Mouse (Mus musculus): Measurements from ENCODE around the gene March9. TPM values are rescaled to one million over a fixed set of nuclear protein-coding genes. Genes with fewer than 3 reads are reported as not detected.
A peak's percentile ranks its signal among the peaks of the same experiment; 100 is the strongest.

March9 gene
- polyA plus RNA-seq, 1 experiment from 2014 or later = 1.5 TPM

DNA sequence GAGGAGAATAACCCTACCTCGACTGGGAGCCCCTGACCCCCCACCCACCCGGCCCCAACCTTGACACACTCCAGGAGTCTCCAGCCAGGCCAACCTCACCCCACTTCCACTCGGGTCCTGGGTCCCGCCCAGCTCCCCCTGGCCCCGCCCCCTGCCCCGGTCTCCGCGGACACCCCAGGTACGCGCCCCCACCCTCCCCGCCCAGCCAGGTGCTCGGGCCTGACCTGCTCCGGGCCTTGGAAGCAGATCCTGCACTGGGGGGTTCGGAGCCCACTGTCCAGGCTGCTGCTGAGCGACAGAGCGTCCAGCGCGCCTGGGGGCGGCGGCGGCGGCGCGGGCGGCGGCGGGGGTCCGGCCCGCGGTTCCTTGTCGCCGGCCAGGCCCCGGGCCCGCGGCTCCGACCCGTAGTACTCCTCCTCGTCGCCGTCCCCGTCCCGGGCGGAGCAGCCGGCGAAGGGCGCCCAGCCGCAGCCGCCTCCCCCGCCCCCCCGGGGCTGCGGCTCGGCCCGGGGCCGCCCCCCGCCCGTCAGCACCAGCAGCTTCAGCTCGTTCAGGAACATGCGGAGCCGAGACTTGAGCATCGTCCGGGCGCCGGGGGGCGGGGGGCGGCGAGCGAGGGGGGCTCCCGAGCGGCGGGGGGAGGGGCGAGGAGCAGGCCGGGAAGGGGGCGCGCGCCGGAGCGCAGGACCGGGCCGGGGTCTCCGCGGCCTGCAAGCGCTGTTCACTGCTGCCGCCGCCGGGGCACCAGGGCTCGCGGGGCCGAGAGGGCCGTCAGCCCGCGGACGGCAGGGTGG, 613 bp downstream of the March9 start:
- 0 out of 2 replicates have a peak overlapping the region, but pooled peaks have one; percentile 24 for H3K27ac ChIP-seq (ENCODE audit: low read depth, low read length)
- H3K9me3 ChIP-seq (ENCODE audit: control insufficient read depth, low read length) = no peaks in the 10 kb centered on the region
- 1% methylated on average over 32 of the region's 92 CpGs for WGBS
- peak overlapping the region; percentile 83 for H3K4me3 ChIP-seq (ENCODE audit: low read length)
- peaks cover 21% of the 10 kb centered on the region for H3K4me1 ChIP-seq (ENCODE audit: control insufficient read depth, insufficient read depth, low read length)
- ATAC-seq (ENCODE audit: low FRiP score, low TSS enrichment) = no peak
- H3K36me3 ChIP-seq (ENCODE audit: control insufficient read depth, insufficient read depth, low read length) = peaks cover 16% of the 10 kb centered on the region; the same call in 1 of the 2 replicates
- peak overlapping the region; percentile 83 for H3K9ac ChIP-seq (ENCODE audit: low read depth, low read length)
- peaks cover 8% of the 10 kb centered on the region for H3K27me3 ChIP-seq (ENCODE audit: control insufficient read depth, insufficient read depth, low read length)
- peak overlapping the region; percentile 97 for H3K4me2 ChIP-seq (replicated peaks; ENCODE audit: low read depth, low read length)

DNA sequence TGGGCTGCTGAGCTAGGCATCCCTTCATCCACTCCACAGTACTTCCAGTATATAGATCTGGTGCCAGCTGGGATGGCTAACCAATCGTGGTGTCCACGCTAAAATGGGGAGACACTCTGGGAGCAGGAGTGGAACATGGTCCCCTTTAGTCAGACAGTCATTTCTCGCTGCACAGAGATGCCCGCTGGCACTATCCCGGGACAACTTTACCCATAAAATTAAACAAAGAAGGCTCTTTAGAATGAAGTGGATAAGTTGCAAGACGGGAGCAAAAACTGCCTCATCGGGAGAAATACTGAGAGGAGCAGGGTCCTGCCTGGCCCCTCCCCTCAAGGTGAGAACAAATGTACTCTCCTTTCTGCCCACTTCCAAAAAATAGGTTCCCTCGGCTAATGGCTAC, 1.3 kb downstream of the March9 start:
- Histone ChIP-seq H3K27me3 (ENCODE audit: control insufficient read depth, insufficient read depth, low read length) (peaks cover 8% of the 10 kb centered on the region), H3K4me3 (ENCODE audit: low read length) (peak overlapping the region; percentile 83), H3K4me2 (replicated peaks; ENCODE audit: low read depth, low read length) (peak overlapping the region; percentile 97), H3K36me3 (ENCODE audit: control insufficient read depth, insufficient read depth, low read length) (peaks cover 16% of the 10 kb centered on the region; the same call in 1 of the 2 replicates), H3K4me1 (ENCODE audit: control insufficient read depth, insufficient read depth, low read length) (peaks cover 21% of the 10 kb centered on the region), H3K27ac (ENCODE audit: low read depth, low read length) (no peak overlapping the region), H3K9ac (ENCODE audit: low read depth, low read length) (peak overlapping the region; percentile 83; the same call in 1 of the 2 replicates), H3K9me3 (ENCODE audit: control insufficient read depth, low read length) (no peaks in the 10 kb centered on the region)
- ATAC-seq (ENCODE audit: low FRiP score, low TSS enrichment) = no peak
- WGBS = 9% methylated on average over 8 of the region's 8 CpGs

DNA sequence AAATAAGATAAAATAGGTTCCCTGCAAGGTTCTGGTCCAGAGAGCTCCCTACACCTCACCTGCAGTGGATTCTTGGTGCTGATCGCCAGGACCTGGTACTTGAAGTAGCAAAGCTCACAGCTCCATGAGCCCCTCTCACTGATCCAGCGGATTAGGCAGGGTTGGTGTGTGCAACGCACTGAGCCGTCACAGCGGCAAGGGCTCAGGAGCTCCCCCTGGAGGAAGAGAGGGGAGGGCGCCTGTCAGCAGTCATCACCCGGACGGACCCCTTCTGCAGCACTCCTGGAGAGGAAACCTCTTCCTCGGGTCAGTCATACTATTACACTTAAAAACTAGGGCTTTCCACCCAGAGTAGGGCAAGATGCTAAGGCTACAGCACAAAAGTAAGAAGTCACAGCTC, 1.8 kb downstream of the March9 start:
- ATAC-seq (ENCODE audit: low FRiP score, low TSS enrichment) = peak; percentile 20; the same call in 1 of the 2 replicates
- H3K4me3 ChIP-seq (ENCODE audit: low read length) = peak overlapping the region; percentile 83; the same call in 1 of the 2 replicates
- 1% methylated on average over 9 of the region's 9 CpGs for WGBS
- no peaks in the 10 kb centered on the region for H3K9me3 ChIP-seq (ENCODE audit: control insufficient read depth, low read length)
- peaks cover 21% of the 10 kb centered on the region for H3K4me1 ChIP-seq (ENCODE audit: control insufficient read depth, insufficient read depth, low read length)
- peaks cover 8% of the 10 kb centered on the region for H3K27me3 ChIP-seq (ENCODE audit: control insufficient read depth, insufficient read depth, low read length)
- no peak overlapping the region for H3K27ac ChIP-seq (ENCODE audit: low read depth, low read length)
- no peak overlapping the region; the same call in 1 of the 2 replicates for H3K9ac ChIP-seq (ENCODE audit: low read depth, low read length)
- peaks cover 16% of the 10 kb centered on the region; the same call in 1 of the 2 replicates for H3K36me3 ChIP-seq (ENCODE audit: control insufficient read depth, insufficient read depth, low read length)
- peak overlapping the region; percentile 97 for H3K4me2 ChIP-seq (replicated peaks; ENCODE audit: low read depth, low read length)

DNA sequence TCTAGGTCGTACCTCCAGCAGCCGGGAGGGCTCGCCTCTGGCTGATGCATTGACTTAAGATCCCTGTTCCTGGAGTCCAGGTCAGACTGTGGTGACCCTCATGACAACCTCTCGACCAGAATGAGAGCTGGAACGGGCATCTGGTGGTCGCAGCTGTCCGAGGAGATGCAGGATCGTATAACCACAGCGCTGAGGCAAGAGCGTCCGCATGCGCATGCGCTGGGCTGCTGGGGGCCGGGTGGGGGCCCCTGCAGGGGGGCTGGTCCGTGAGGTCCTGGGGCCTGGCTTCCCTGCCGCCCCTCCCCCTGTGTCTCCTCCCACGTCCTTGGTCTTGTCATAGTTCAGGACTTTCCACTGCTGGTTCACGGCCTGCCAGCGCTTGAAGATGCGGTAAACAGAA, 3.5 kb downstream of the March9 start:
- Histone ChIP-seq H3K4me1 (ENCODE audit: control insufficient read depth, insufficient read depth, low read length) (peaks cover 18% of the 10 kb centered on the region), H3K4me2 (replicated peaks; ENCODE audit: low read depth, low read length) (no peak overlapping the region), H3K36me3 (ENCODE audit: control insufficient read depth, insufficient read depth, low read length) (peaks cover 16% of the 10 kb centered on the region; the same call in 1 of the 2 replicates), H3K9ac (ENCODE audit: low read depth, low read length) (no peak overlapping the region), H3K9me3 (ENCODE audit: control insufficient read depth, low read length) (no peaks in the 10 kb centered on the region), H3K27me3 (ENCODE audit: control insufficient read depth, insufficient read depth, low read length) (peaks cover 8% of the 10 kb centered on the region), H3K4me3 (ENCODE audit: low read length) (no peak overlapping the region), H3K27ac (ENCODE audit: low read depth, low read length) (no peak overlapping the region)
- ATAC-seq (ENCODE audit: low FRiP score, low TSS enrichment) = no peak
- 83% methylated on average over 20 of the region's 20 CpGs for WGBS

DNA sequence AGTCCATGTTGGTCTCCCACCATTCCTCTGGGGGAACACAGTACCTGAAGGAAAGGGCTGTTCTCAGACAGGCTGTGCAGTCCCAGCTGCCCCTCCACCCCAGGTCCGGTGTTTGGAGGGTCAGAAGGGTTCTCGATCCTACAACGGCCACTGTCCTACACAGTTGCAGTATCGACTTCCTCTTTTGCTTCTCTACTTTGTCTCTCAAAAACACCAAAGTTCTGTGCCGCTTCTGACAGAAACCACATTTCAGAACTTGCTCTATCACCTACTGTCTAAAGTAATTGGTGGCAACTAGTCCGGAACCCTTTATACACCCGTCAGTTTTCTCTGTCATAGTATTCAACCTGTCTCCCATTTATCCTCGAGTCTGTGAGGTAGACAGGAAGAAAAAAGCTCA, 4.6 kb downstream of the March9 start:
- Histone ChIP-seq H3K4me3 (ENCODE audit: low read length) (no peak overlapping the region), H3K9ac (ENCODE audit: low read depth, low read length) (no peak overlapping the region), H3K27me3 (ENCODE audit: control insufficient read depth, insufficient read depth, low read length) (peaks cover 12% of the 10 kb centered on the region), H3K36me3 (ENCODE audit: control insufficient read depth, insufficient read depth, low read length) (peaks cover 16% of the 10 kb centered on the region; the same call in 1 of the 2 replicates), H3K4me1 (ENCODE audit: control insufficient read depth, insufficient read depth, low read length) (peaks cover 13% of the 10 kb centered on the region), H3K27ac (ENCODE audit: low read depth, low read length) (no peak overlapping the region), H3K9me3 (ENCODE audit: control insufficient read depth, low read length) (no peaks in the 10 kb centered on the region), H3K4me2 (replicated peaks; ENCODE audit: low read depth, low read length) (no peak overlapping the region)
- WGBS = 87% methylated on average over 8 of the region's 8 CpGs
- ATAC-seq (ENCODE audit: low FRiP score, low TSS enrichment) = no peak

DNA sequence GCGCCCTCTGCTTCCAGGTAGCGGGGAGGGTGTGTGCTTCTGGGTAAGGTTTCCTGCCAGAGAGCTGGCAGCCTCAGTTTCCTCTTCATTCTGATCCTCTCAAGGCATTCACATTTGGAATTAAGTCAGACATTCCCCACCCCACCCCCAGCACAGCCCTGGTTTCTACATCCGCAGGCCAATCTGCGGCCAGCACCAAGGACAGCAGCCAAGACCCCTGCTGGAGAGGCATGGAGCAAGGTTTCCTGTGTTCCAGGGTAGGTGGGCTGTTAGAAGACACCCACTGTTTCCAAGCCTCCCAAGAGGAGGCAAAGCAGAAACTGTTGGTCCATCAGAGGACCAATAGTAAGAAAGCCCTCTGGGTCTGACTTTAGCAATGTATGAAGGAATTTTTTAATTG, 5.3 kb downstream of the March9 start:
- no peak overlapping the region for H3K27ac ChIP-seq (ENCODE audit: low read depth, low read length)
- H3K4me3 ChIP-seq (ENCODE audit: low read length) = no peak overlapping the region
- peaks cover 19% of the 10 kb centered on the region for H3K27me3 ChIP-seq (ENCODE audit: control insufficient read depth, insufficient read depth, low read length)
- H3K36me3 ChIP-seq (ENCODE audit: control insufficient read depth, insufficient read depth, low read length) = peaks cover 16% of the 10 kb centered on the region; the same call in 1 of the 2 replicates
- peaks cover 17% of the 10 kb centered on the region for H3K4me1 ChIP-seq (ENCODE audit: control insufficient read depth, insufficient read depth, low read length)
- 66% methylated on average over 4 of the region's 4 CpGs for WGBS
- H3K9me3 ChIP-seq (ENCODE audit: control insufficient read depth, low read length) = no peaks in the 10 kb centered on the region
- H3K9ac ChIP-seq (ENCODE audit: low read depth, low read length) = no peak overlapping the region
- ATAC-seq (ENCODE audit: low FRiP score, low TSS enrichment) = no peak
- no peak overlapping the region for H3K4me2 ChIP-seq (replicated peaks; ENCODE audit: low read depth, low read length)

DNA sequence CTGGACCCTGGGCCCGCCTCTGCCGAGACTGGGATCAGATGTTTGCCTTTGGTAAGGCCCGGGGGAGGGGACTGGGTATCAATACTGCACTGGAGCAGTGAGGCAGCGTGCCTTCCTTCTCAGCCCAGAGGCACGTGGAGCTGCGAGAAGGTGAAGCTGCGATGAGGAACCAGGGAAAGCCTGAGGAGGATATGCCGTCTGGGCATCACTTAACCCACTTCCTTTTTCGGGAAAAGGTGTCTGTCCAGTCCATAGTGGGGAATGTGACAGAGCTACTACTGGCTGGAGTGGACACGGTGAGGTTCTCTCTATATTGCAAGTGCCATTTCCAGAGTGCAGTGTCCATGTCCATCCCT, 9.9 kb downstream of the March9 start:
- H3K27me3 ChIP-seq (ENCODE audit: control insufficient read depth, insufficient read depth, low read length) = peaks cover 32% of the 10 kb centered on the region
- 20% methylated on average over 10 of the region's 10 CpGs for WGBS

DNA sequence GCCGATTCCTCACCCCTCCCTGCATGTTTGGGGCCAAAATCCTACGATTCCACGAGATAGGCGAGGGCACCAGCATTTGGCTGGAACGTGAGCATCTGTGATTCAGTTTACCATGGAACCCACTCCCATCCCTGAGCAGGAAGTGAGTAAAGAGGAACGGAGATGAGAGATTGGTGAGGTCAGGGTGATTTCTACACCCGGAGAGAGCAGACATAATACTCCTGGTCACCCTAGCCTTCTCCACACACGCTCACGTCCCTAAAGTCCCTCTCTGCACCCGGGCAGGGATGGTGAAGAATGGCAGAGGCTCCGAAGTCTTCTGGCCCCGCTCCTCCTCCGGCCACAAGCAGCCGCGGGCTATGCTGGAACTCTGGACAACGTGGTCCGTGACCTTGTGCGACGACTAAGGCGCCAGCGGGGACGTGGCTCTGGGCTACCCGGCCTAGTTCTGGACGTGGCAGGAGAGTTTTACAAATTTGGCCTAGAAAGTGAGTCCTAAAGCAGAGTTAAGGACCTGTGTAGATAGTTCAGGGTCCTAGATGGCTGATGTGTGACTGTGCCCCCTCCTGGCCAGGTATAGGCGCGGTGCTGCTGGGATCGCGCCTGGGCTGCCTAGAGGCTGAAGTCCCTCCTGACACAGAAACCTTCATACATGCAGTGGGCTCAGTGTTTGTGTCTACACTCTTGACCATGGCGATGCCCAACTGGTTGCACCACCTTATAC, 10.4 kb downstream of the March9 start:
- ATAC-seq (ENCODE audit: low FRiP score, low TSS enrichment) = peak; percentile 24; the same call in 1 of the 2 replicates
- H3K4me2 ChIP-seq (replicated peaks; ENCODE audit: low read depth, low read length) = peak overlapping the region; percentile 8
- no peak overlapping the region for H3K27ac ChIP-seq (ENCODE audit: low read depth, low read length)
- H3K4me3 ChIP-seq (ENCODE audit: low read length) = peak overlapping the region; percentile 22
- H3K4me1 ChIP-seq (ENCODE audit: control insufficient read depth, insufficient read depth, low read length) = peaks cover 9% of the 10 kb centered on the region; the same call in 1 of the 2 replicates
- H3K27me3 ChIP-seq (ENCODE audit: control insufficient read depth, insufficient read depth, low read length) = peaks cover 32% of the 10 kb centered on the region
- H3K9me3 ChIP-seq (ENCODE audit: control insufficient read depth, low read length) = no peaks in the 10 kb centered on the region
- peak overlapping the region; percentile 24; the same call in 1 of the 2 replicates for H3K9ac ChIP-seq (ENCODE audit: low read depth, low read length)
- H3K36me3 ChIP-seq (ENCODE audit: control insufficient read depth, insufficient read depth, low read length) = peaks cover 5% of the 10 kb centered on the region
- 2% methylated on average over 29 of the region's 29 CpGs for WGBS

More for the DNA sequence above, 9.9 kb downstream of the March9 start:
- Histone ChIP-seq H3K36me3 (ENCODE audit: control insufficient read depth, insufficient read depth, low read length) (no peaks in the 10 kb centered on the region; the same call in none of the 2 replicates), H3K4me1 (ENCODE audit: control insufficient read depth, insufficient read depth, low read length) (peaks cover 9% of the 10 kb centered on the region; the same call in 1 of the 2 replicates), H3K9me3 (ENCODE audit: control insufficient read depth, low read length) (no peaks in the 10 kb centered on the region), H3K4me3 (ENCODE audit: low read length) (no peak overlapping the region), H3K9ac (ENCODE audit: low read depth, low read length) (no peak overlapping the region), H3K27ac (ENCODE audit: low read depth, low read length) (no peak overlapping the region), H3K4me2 (replicated peaks; ENCODE audit: low read depth, low read length) (no peak overlapping the region)
- ATAC-seq (ENCODE audit: low FRiP score, low TSS enrichment) = 0 out of 2 replicates have a peak, but pooled peaks have one; percentile 33
